Mouse (Mus musculus): ENCODE measurements around the gene Gjc2. TPM values are rescaled to one million over a fixed set of nuclear protein-coding genes. Genes with fewer than 3 reads are reported as not detected.

The Gjc2 gene
- polyA plus RNA-seq, 1 experiment from 2014 or later: 0.55 TPM

DNA sequence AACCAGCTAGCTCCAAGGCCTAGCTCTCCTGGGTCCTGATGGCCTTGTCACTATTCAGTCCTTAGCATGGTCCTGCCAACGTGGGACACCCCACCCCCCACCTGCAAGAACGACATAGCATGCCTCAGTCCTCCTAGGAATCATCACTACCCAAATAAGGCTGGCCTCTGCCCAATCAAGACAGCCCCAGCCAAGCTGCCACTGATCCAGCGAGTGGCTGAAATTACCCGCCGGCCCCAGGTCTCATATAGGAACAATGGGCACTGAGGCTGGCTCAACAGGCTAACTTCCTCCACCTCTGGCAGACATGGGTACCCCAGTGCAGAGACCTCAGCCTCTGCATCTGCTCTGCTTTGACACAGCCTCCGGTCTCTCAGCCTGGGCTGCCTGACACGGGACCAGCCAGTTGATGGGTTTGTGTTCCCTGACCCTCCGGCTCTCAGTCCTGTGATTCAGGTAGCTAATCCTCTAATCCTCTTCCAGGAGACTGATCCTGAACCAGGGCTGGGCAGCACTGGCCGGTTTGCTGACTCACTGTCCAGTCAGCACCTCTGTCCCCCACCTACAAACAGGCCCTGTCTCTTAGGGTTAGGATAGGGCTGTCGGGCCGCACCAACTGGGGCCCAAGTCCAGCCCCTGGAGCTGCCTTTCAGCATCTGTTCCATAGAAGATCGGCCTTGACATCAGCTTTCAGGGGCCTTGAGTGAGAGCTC lies 45.9 kb downstream of the Gjc2 start:
- Histone ChIP-seq H3K4me2 (ENCODE audit: low read length) (no peak overlapping the region), H3K4me3 (ENCODE audit: low read depth, low read length) (no peak overlapping the region), H3K27me3 (replicated peaks; ENCODE audit: control insufficient read depth, insufficient read depth, low read length) (peaks cover 53% of the 10 kb centered on the region), H3K4me1 (replicated peaks; ENCODE audit: control insufficient read depth, insufficient read depth, low read length) (no peaks in the 10 kb centered on the region; the same call in 1 of the 2 replicates), H3K36me3 (ENCODE audit: control insufficient read depth, insufficient read depth, low read length) (no peaks in the 10 kb centered on the region), H3K27ac (ENCODE audit: low read depth) (no peak overlapping the region), H3K9ac (ENCODE audit: low read length) (no peak overlapping the region), H3K9me3 (ENCODE audit: control insufficient read depth, low read length) (no peaks in the 10 kb centered on the region)
- DNase-seq (ENCODE audit: low spot score): no peak
- ATAC-seq (replicated peaks; ENCODE audit: low FRiP score, low TSS enrichment, low read depth): no peak
- 72% methylated on average over 12 of the region's 12 CpGs for WGBS

DNA sequence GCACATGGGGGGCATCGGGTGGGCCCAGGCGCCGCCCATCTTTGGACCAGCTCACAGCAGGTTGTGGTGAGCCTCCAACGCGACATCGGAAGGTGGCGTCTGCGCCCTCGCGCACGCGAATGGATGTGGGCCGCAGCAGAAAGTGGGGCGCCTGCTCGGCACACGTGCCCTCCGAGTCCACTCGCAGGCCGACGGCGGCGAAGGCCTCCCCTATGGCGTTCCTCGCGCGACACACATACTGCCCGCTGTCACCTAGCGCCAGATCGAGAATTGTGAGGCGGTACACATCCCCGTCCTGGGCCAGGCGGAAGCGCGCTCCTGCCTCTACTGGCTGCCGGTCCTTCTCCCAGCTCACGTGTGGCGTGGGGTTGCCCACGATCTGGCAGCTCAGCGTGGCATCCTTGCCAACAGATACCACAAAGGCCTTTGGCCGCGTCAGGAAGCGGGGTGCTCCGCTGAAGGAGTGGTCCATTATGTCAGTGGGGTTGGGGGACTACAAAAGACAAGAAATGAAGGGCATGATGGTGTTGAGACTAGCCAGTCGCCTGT lies 47.0 kb downstream of the Gjc2 start, which contains the start of gene Obscn:
TSS of gene Obscn (minus strand) at position 499 of the 549 bp plus-strand sequence.
- Histone ChIP-seq H3K4me3 (ENCODE audit: low read depth, low read length) (peak within 1 kb of the TSS; percentile 17; the same call in 1 of the 2 replicates), H3K4me2 (ENCODE audit: low read length) (peak within 1 kb of the TSS; percentile 40), H3K9me3 (ENCODE audit: control insufficient read depth, low read length) (no peaks in the 10 kb centered on the region), H3K36me3 (ENCODE audit: control insufficient read depth, insufficient read depth, low read length) (no peaks in the 10 kb centered on the region), H3K4me1 (replicated peaks; ENCODE audit: control insufficient read depth, insufficient read depth, low read length) (no peaks in the 10 kb centered on the region; the same call in 1 of the 2 replicates), H3K9ac (ENCODE audit: low read length) (no peak within 1 kb of the TSS), H3K27ac (ENCODE audit: low read depth) (no peak within 1 kb of the TSS), H3K27me3 (replicated peaks; ENCODE audit: control insufficient read depth, insufficient read depth, low read length) (peaks cover 57% of the 10 kb centered on the region)
- 13% methylated on average over 44 of the region's 44 CpGs for WGBS
- DNase-seq (ENCODE audit: low spot score) (no peak), ATAC-seq (replicated peaks; ENCODE audit: low FRiP score, low TSS enrichment, low read depth) (no peak)

DNA sequence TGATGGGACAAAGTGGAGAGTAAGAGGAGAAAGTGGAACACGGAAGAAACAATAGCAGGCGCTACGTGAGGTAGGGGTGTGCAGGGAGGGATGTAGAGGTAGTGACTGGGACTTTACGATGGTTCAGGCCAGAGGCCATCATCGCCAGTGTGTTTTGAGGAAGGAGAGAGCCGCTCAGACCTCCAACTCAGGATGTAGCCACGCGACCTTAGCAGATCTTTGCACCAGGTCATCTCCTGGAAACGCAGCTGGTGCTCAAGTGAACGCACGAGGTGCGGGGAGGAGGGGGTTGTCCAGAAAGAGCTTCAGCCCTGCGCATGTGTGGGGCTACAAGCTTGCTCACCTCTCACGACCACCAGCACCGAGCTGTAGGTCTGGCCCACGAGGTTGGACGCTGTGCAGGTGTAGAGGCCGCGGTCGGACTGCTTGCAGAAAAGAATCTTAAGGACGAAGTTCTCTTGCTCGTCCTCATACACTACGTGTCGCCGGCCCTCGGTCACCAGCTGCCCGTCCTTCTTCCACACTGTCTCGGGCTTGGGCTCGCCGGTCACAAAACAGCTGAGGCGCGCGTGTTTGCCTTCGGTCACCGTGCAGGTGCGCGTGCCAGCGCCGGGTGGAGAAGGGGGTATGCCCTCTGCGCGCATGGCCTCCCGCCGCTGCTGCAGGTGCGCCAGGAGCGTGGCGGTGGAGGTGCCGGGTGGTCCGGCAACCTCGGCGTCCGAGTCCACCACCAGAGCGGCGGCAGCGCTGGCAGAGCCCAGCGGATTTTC lies 47.8 kb downstream of the Gjc2 start:
- no peak for ATAC-seq (replicated peaks; ENCODE audit: low FRiP score, low TSS enrichment, low read depth)
- Histone ChIP-seq H3K36me3 (ENCODE audit: control insufficient read depth, insufficient read depth, low read length) (no peaks in the 10 kb centered on the region), H3K4me1 (replicated peaks; ENCODE audit: control insufficient read depth, insufficient read depth, low read length) (no peaks in the 10 kb centered on the region; the same call in 1 of the 2 replicates), H3K27me3 (replicated peaks; ENCODE audit: control insufficient read depth, insufficient read depth, low read length) (peaks cover 57% of the 10 kb centered on the region), H3K4me2 (ENCODE audit: low read length) (peak overlapping the region; percentile 40), H3K9me3 (ENCODE audit: control insufficient read depth, low read length) (no peaks in the 10 kb centered on the region), H3K9ac (ENCODE audit: low read length) (no peak overlapping the region), H3K4me3 (ENCODE audit: low read depth, low read length) (peak overlapping the region; percentile 17; the same call in 1 of the 2 replicates), H3K27ac (ENCODE audit: low read depth) (no peak overlapping the region)
- peak; percentile 59 for DNase-seq (ENCODE audit: low spot score)
- WGBS: 7% methylated on average over 55 of the region's 55 CpGs

GRCm38 (mm10) chr11:59134373-59134997 lies 48.5 kb downstream of the Gjc2 start:
- Histone ChIP-seq H3K9me3 (ENCODE audit: control insufficient read depth, low read length) (no peaks in the 10 kb centered on the region), H3K4me3 (ENCODE audit: low read depth, low read length) (0 out of 2 replicates have a peak overlapping the region, but pooled peaks have one; percentile 11), H3K27me3 (replicated peaks; ENCODE audit: control insufficient read depth, insufficient read depth, low read length) (peaks cover 57% of the 10 kb centered on the region), H3K27ac (ENCODE audit: low read depth) (no peak overlapping the region), H3K36me3 (ENCODE audit: control insufficient read depth, insufficient read depth, low read length) (no peaks in the 10 kb centered on the region), H3K4me2 (ENCODE audit: low read length) (peak overlapping the region; percentile 13; the same call in 1 of the 2 replicates), H3K9ac (ENCODE audit: low read length) (no peak overlapping the region), H3K4me1 (replicated peaks; ENCODE audit: control insufficient read depth, insufficient read depth, low read length) (no peaks in the 10 kb centered on the region; the same call in 1 of the 2 replicates)
- DNase-seq (ENCODE audit: low spot score) (peak; percentile 65), ATAC-seq (replicated peaks; ENCODE audit: low FRiP score, low TSS enrichment, low read depth) (peak; percentile 68)
- 4% methylated on average over 33 of the region's 35 CpGs for WGBS

- H3K4me1 ChIP-seq (replicated peaks; ENCODE audit: control insufficient read depth, insufficient read depth, low read length): no peaks in the 10 kb centered on the region; the same call in 1 of the 2 replicates
- WGBS: 79% methylated on average over 3 of the region's 3 CpGs
- no peak overlapping the region for H3K27ac ChIP-seq (ENCODE audit: low read depth)
- H3K9me3 ChIP-seq (ENCODE audit: control insufficient read depth, low read length): no peaks in the 10 kb centered on the region
- H3K36me3 ChIP-seq (ENCODE audit: control insufficient read depth, insufficient read depth, low read length): no peaks in the 10 kb centered on the region
- H3K27me3 ChIP-seq (replicated peaks; ENCODE audit: control insufficient read depth, insufficient read depth, low read length): peaks cover 49% of the 10 kb centered on the region
- no peak overlapping the region for H3K4me2 ChIP-seq (ENCODE audit: low read length)
- DNase-seq (ENCODE audit: low spot score) (no peak), ATAC-seq (replicated peaks; ENCODE audit: low FRiP score, low TSS enrichment, low read depth) (no peak)
- H3K4me3 ChIP-seq (ENCODE audit: low read depth, low read length): no peak overlapping the region
- no peak overlapping the region for H3K9ac ChIP-seq (ENCODE audit: low read length)
Measured at GRCm38 (mm10) chr11:59132065-59132464, 50.9 kb downstream of the Gjc2 start.

DNA sequence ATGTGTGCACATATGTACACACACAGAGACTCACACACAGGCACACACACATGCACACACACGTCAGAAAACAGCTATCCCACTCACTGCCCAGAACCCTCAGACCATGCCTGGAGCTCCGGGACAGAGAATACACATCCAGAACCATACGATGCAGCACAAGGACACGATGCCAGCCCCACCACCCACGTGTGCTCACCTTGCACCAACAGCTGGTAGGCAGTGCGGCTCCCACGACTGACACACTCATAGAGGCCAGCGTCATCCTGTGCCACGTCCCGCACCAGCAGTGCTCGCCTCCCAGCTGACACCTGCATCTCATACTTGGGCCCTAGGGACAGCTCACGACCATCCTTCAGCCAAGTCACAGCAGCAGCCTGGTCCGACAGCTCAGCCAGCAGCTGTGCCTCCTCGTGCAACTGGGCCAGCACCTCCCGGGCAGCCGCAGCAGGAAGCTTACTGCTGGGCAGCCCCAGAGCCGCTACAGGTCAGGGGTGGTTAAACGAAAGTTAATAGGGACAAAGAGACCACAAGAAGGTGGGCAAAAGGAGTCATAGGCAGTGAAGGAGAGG lies 51.6 kb downstream of the Gjc2 start:
- ATAC-seq (replicated peaks; ENCODE audit: low FRiP score, low TSS enrichment, low read depth): no peak
- no peaks in the 10 kb centered on the region for H3K36me3 ChIP-seq (ENCODE audit: control insufficient read depth, insufficient read depth, low read length)
- 65% methylated on average over 18 of the region's 18 CpGs for WGBS

DNA sequence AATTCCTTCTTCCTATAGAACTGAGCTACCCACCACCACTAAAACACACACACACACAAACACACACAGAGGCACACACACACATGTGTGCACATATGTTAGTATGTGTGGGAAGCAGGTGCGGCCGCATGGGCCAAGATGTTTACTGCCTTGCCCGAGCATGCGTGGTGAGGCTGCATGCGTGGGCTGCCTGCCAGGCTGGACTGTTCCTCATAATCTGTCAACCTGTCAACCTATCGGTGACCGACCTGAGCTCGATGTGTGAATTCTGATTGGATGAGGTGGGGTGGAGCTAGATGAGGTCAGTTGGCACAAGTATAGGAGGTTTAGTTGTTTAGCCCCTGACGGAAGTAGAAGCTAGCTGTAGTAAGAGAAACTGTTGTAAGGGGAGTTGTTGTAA lies 52.2 kb downstream of the Gjc2 start:
- Histone ChIP-seq H3K4me1 (replicated peaks; ENCODE audit: control insufficient read depth, insufficient read depth, low read length) (no peaks in the 10 kb centered on the region; the same call in 1 of the 2 replicates), H3K27me3 (replicated peaks; ENCODE audit: control insufficient read depth, insufficient read depth, low read length) (peaks cover 37% of the 10 kb centered on the region), H3K36me3 (ENCODE audit: control insufficient read depth, insufficient read depth, low read length) (no peaks in the 10 kb centered on the region), H3K4me3 (ENCODE audit: low read depth, low read length) (no peak overlapping the region), H3K9me3 (ENCODE audit: control insufficient read depth, low read length) (no peaks in the 10 kb centered on the region), H3K9ac (ENCODE audit: low read length) (no peak overlapping the region), H3K27ac (ENCODE audit: low read depth) (no peak overlapping the region), H3K4me2 (ENCODE audit: low read length) (no peak overlapping the region)
- no peak for DNase-seq (ENCODE audit: low spot score)
- ATAC-seq (replicated peaks; ENCODE audit: low FRiP score, low TSS enrichment, low read depth): no peak
- 76% methylated on average over 9 of the region's 9 CpGs for WGBS

More for the DNA sequence above, 51.6 kb downstream of the Gjc2 start:
- Histone ChIP-seq H3K27ac (ENCODE audit: low read depth) (no peak overlapping the region), H3K27me3 (replicated peaks; ENCODE audit: control insufficient read depth, insufficient read depth, low read length) (peaks cover 43% of the 10 kb centered on the region), H3K9ac (ENCODE audit: low read length) (no peak overlapping the region), H3K9me3 (ENCODE audit: control insufficient read depth, low read length) (no peaks in the 10 kb centered on the region), H3K4me3 (ENCODE audit: low read depth, low read length) (no peak overlapping the region), H3K4me2 (ENCODE audit: low read length) (no peak overlapping the region), H3K4me1 (replicated peaks; ENCODE audit: control insufficient read depth, insufficient read depth, low read length) (no peaks in the 10 kb centered on the region; the same call in 1 of the 2 replicates)
- DNase-seq (ENCODE audit: low spot score): no peak

Measured in intestine, embryonic 14.5 days (tissue).